Mouse (Mus musculus) neural tube, embryonic 15.5 days (tissue): ENCODE measurements at regions not wholly inside any gene's neighbourhood (a gene's known extent, or its start where the extent isn't known, plus 50 kb on each side); places are given as distances from the start of the nearest gene placed in this dataset.

ENCODE experiments used
- ATAC-seq: fragments of 200-750 bp; cut with Nextera tagmentation; 2 replicates; pipeline ENCODE4 v1.8.0; 2017; ENCODE audit warnings: mild to moderate bottlenecking, moderate TSS enrichment, moderate library complexity; ENCODE audit not compliant: low FRiP score
- H3K27ac ChIP-seq: fragments of 300-500 bp; sonication (generic); replicated peaks from 2 replicates; pipeline ENCODE4 v1.5.1; 2015; ENCODE audit warnings: mild to moderate bottlenecking, inconsistent platforms
- H3K27me3 ChIP-seq: fragments of 300-500 bp; sonication (generic); replicated peaks from 2 replicates; pipeline ENCODE4 v1.6.1; 2015; ENCODE audit warnings: inconsistent platforms
- H3K36me3 ChIP-seq: fragments of 300-500 bp; sonication (generic); 2 replicates; pipeline ENCODE4 v1.6.1; 2015; ENCODE audit warnings: inconsistent platforms
- H3K4me1 ChIP-seq: fragments of 300-500 bp; sonication (generic); 2 replicates; pipeline ENCODE4 v1.6.1; 2015; ENCODE audit warnings: inconsistent platforms
- H3K4me2 ChIP-seq: fragments of 300-500 bp; sonication (generic); 2 replicates; pipeline ENCODE4 v1.6.1; 2015; ENCODE audit warnings: inconsistent platforms, mild to moderate bottlenecking, moderate library complexity
- H3K4me3 ChIP-seq: fragments of 300-500 bp; sonication (generic); replicated peaks from 2 replicates; pipeline ENCODE4 v1.5.1; 2015; ENCODE audit warnings: mild to moderate bottlenecking, inconsistent platforms
- H3K9ac ChIP-seq: fragments of 300-500 bp; sonication (generic); replicated peaks from 2 replicates; pipeline ENCODE4 v1.6.1; 2015; ENCODE audit warnings: mild to moderate bottlenecking, inconsistent platforms
- H3K9me3 ChIP-seq: fragments of 300-500 bp; sonication (generic); replicated peaks from 2 replicates; pipeline ENCODE4 v1.6.1; 2016; ENCODE audit warnings: inconsistent platforms
- WGBS: fragments of 180-500 bp; shearing (Covaris S2); methylation state at CpG from one replicate; pipeline ENCODE4 v1.1.7; 2015; ENCODE audit warnings: mixed read lengths; 5-methylcytosine and 5-hydroxymethylcytosine counted together

GRCm38 (mm10) chr3:144007111-144007619, 197.9 kb downstream of the Lmo4 start:
- H3K27ac ChIP-seq: no peak overlapping the region
- no peak for ATAC-seq
- H3K9ac ChIP-seq: no peak overlapping the region
- WGBS: 42% methylated on average over 4 of the region's 4 CpGs
- no peaks in the 10 kb centered on the region for H3K27me3 ChIP-seq
- no peak overlapping the region for H3K4me2 ChIP-seq
- H3K9me3 ChIP-seq: no peaks in the 10 kb centered on the region
- no peaks in the 10 kb centered on the region for H3K36me3 ChIP-seq
- no peak overlapping the region for H3K4me3 ChIP-seq
- H3K4me1 ChIP-seq: peaks cover 5% of the 10 kb centered on the region; the same call in 1 of the 2 replicates

- Histone ChIP-seq H3K4me1 (no peaks in the 10 kb centered on the region), H3K9ac (no peak overlapping the region), H3K4me3 (no peak overlapping the region), H3K9me3 (no peaks in the 10 kb centered on the region), H3K4me2 (no peak overlapping the region), H3K27me3 (no peaks in the 10 kb centered on the region), H3K36me3 (no peaks in the 10 kb centered on the region), H3K27ac (no peak overlapping the region)
- no peak for ATAC-seq
- 80% methylated on average over 8 of the region's 8 CpGs for WGBS
Measured at GRCm38 (mm10) chr3:143997909-143998308, 207.1 kb downstream of the Lmo4 start.

GRCm38 (mm10) chr3:143995045-143995444, 210.0 kb downstream of the Lmo4 start:
- H3K4me1 ChIP-seq: no peaks in the 10 kb centered on the region
- no peak for ATAC-seq
- no peaks in the 10 kb centered on the region for H3K36me3 ChIP-seq
- no peak overlapping the region for H3K27ac ChIP-seq
- no peak overlapping the region for H3K4me2 ChIP-seq
- no peaks in the 10 kb centered on the region for H3K9me3 ChIP-seq
- H3K4me3 ChIP-seq: no peak overlapping the region
- no peak overlapping the region for H3K9ac ChIP-seq
- no peaks in the 10 kb centered on the region for H3K27me3 ChIP-seq
- WGBS: 89% methylated on average over 3 of the region's 3 CpGs

- Histone ChIP-seq H3K9ac (no peak overlapping the region), H3K27me3 (no peaks in the 10 kb centered on the region), H3K9me3 (no peaks in the 10 kb centered on the region), H3K4me2 (no peak overlapping the region), H3K27ac (no peak overlapping the region), H3K36me3 (no peaks in the 10 kb centered on the region), H3K4me1 (no peaks in the 10 kb centered on the region), H3K4me3 (no peak overlapping the region)
- ATAC-seq: no peak
- 88% methylated on average over 4 of the region's 4 CpGs for WGBS
Measured at GRCm38 (mm10) chr3:143988991-143989390, 216.0 kb downstream of the Lmo4 start.

- ATAC-seq: no peak
- no peak overlapping the region for H3K4me3 ChIP-seq
- H3K36me3 ChIP-seq: no peaks in the 10 kb centered on the region
- H3K9ac ChIP-seq: no peak overlapping the region
- no peaks in the 10 kb centered on the region for H3K9me3 ChIP-seq
- H3K27ac ChIP-seq: no peak overlapping the region
- no peak overlapping the region for H3K4me2 ChIP-seq
- 94% methylated on average over 5 of the region's 5 CpGs for WGBS
- no peaks in the 10 kb centered on the region for H3K4me1 ChIP-seq
- H3K27me3 ChIP-seq: no peaks in the 10 kb centered on the region
Measured at GRCm38 (mm10) chr3:143988037-143988436, 217.0 kb downstream of the Lmo4 start.

GRCm38 (mm10) chr3:143986798-143987197, 218.2 kb downstream of the Lmo4 start:
- H3K36me3 ChIP-seq: no peaks in the 10 kb centered on the region
- H3K27ac ChIP-seq: no peak overlapping the region
- no peaks in the 10 kb centered on the region for H3K27me3 ChIP-seq
- no peak for ATAC-seq
- H3K4me1 ChIP-seq: no peaks in the 10 kb centered on the region
- no peak overlapping the region for H3K4me2 ChIP-seq
- H3K9ac ChIP-seq: no peak overlapping the region
- WGBS: 96% methylated on average over 2 of the region's 2 CpGs
- H3K4me3 ChIP-seq: no peak overlapping the region
- no peaks in the 10 kb centered on the region for H3K9me3 ChIP-seq

GRCm38 (mm10) chr3:143986200-143986506, 218.9 kb downstream of the Lmo4 start:
- Histone ChIP-seq H3K4me2 (no peak overlapping the region), H3K9ac (no peak overlapping the region), H3K4me1 (no peaks in the 10 kb centered on the region), H3K27me3 (no peaks in the 10 kb centered on the region), H3K9me3 (no peaks in the 10 kb centered on the region), H3K4me3 (no peak overlapping the region), H3K27ac (no peak overlapping the region), H3K36me3 (no peaks in the 10 kb centered on the region)
- ATAC-seq: no peak
- WGBS: 56% methylated on average over 5 of the region's 5 CpGs

GRCm38 (mm10) chr3:143985349-143986199, 219.4 kb downstream of the Lmo4 start:
- no peak for ATAC-seq
- no peak overlapping the region for H3K27ac ChIP-seq
- H3K4me3 ChIP-seq: no peak overlapping the region
- 60% methylated on average over 6 of the region's 6 CpGs for whole genome bisulfite sequencing
- H3K4me2 ChIP-seq: no peak overlapping the region
- H3K9me3 ChIP-seq: no peaks in the 10 kb centered on the region
- no peaks in the 10 kb centered on the region for H3K4me1 ChIP-seq
- no peaks in the 10 kb centered on the region for H3K36me3 ChIP-seq
- H3K9ac ChIP-seq: no peak overlapping the region
- H3K27me3 ChIP-seq: no peaks in the 10 kb centered on the region

GRCm38 (mm10) chr3:143978703-143979102, 226.3 kb downstream of the Lmo4 start:
- H3K4me3 ChIP-seq: no peak overlapping the region
- ATAC-seq: no peak
- no peaks in the 10 kb centered on the region for H3K27me3 ChIP-seq
- H3K4me2 ChIP-seq: no peak overlapping the region
- no peaks in the 10 kb centered on the region for H3K4me1 ChIP-seq
- no peak overlapping the region for H3K9ac ChIP-seq
- H3K9me3 ChIP-seq: no peaks in the 10 kb centered on the region
- no peaks in the 10 kb centered on the region for H3K36me3 ChIP-seq
- no peak overlapping the region for H3K27ac ChIP-seq
- WGBS: 88% methylated on average over 2 of the region's 2 CpGs

- Histone ChIP-seq H3K27ac (no peak overlapping the region), H3K36me3 (no peaks in the 10 kb centered on the region), H3K4me2 (no peak overlapping the region), H3K9me3 (no peaks in the 10 kb centered on the region), H3K4me3 (no peak overlapping the region), H3K4me1 (no peaks in the 10 kb centered on the region), H3K27me3 (no peaks in the 10 kb centered on the region), H3K9ac (no peak overlapping the region)
- ATAC-seq: no peak
- WGBS: 88% methylated on average over 7 of the region's 7 CpGs
Measured at GRCm38 (mm10) chr3:143977886-143978447, 227.1 kb downstream of the Lmo4 start.

- Histone ChIP-seq H3K9me3 (no peaks in the 10 kb centered on the region), H3K27ac (no peak overlapping the region), H3K27me3 (no peaks in the 10 kb centered on the region), H3K9ac (no peak overlapping the region), H3K4me3 (no peak overlapping the region), H3K4me2 (no peak overlapping the region), H3K4me1 (no peaks in the 10 kb centered on the region), H3K36me3 (no peaks in the 10 kb centered on the region)
- WGBS: 84% methylated on average over 9 of the region's 9 CpGs
- ATAC-seq: no peak
Measured at GRCm38 (mm10) chr3:143973582-143973981, 231.4 kb downstream of the Lmo4 start.

GRCm38 (mm10) chr3:143972351-143972750, 232.7 kb downstream of the Lmo4 start:
- Histone ChIP-seq H3K4me1 (no peaks in the 10 kb centered on the region), H3K9ac (no peak overlapping the region), H3K4me3 (no peak overlapping the region), H3K9me3 (no peaks in the 10 kb centered on the region), H3K36me3 (no peaks in the 10 kb centered on the region), H3K4me2 (no peak overlapping the region), H3K27me3 (no peaks in the 10 kb centered on the region), H3K27ac (no peak overlapping the region)
- ATAC-seq: no peak
